Mouse (Mus musculus): ENCODE measurements around the gene Gm20532.

Gene Gm20532

GRCm38 (mm10) chr2:26586294-26587043, at the start of gene Gm20532:
Gene Gm20532, plus strand, starts transcription at chr2:26586639.
- peak; percentile 73 for DNase-seq

DNA sequence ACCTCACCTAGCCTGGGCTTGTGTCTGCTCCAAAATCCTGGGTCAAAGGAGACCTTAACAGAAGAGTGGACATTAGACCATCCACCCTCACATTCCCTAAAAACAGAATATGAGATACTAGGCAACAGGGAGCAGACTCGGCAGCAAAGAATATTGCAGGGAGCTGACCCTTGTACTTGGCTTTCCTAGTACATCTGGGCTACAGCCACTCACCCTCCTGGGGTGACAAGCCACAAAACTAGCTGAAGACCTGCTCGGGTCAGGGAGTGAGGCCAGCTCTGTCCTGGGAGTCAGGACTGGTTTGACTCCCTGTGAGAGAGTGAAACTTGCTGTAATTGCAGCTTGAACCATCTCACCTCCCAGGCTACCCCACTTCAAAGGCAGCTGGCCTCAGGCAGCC, 46.9 kb upstream of the Gm20532 start:
- DNase-seq, result no peak

- DNase-seq, result no peak
Measured at GRCm38 (mm10) chr2:26540721-26541120, 45.7 kb upstream of the Gm20532 start.

- DNase-seq, result no peak
Measured at GRCm38 (mm10) chr2:26541258-26541910, 45.1 kb upstream of the Gm20532 start.

GRCm38 (mm10) chr2:26543155-26543554, 43.3 kb upstream of the Gm20532 start:
- no peak for DNase-seq

DNA sequence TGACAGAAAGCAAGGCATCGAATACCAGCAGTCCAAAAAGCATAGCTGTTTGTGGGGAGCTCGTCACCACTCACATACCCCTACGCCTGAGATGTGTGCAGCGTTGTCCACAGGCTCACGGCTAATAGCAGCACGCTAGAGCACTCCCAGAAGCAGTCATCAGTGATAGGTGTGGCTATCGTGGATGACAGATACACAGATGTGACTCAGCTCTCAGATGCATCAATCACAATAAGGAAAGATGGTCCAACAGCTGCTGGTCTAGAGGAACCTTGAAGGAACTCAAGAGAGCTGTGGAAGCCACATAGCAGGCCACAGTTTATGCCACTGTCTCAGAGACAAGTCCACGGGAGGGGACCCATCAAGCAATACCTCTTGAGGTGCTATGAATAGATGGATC, 42.7 kb upstream of the Gm20532 start:
- DNase-seq, result no peak

GRCm38 (mm10) chr2:26544265-26544664, 42.2 kb upstream of the Gm20532 start:
- no peak for DNase-seq

DNA sequence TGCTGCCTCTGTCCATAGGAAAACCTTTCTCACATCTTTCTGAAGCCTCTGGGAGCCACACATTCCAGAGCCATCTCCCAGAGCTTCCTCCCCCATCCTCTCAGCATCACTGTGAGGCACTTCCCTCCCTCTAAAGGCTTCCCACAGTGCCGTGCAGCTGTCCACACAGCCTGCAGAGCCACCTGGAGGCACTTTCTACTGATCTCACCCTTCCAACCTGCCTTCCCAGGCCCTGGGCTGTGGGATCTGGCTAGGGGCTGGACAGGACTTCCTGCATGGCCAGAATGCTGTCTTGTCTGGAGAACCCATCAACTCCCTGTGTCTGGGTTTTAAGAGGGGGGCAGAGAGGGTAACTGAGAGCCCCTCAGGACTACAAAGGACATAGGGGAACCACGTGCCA, 39.0 kb upstream of the Gm20532 start:
- DNase-seq, result no peak

- DNase-seq, result no peak
Measured at GRCm38 (mm10) chr2:26549801-26550200, 36.6 kb upstream of the Gm20532 start.

DNA sequence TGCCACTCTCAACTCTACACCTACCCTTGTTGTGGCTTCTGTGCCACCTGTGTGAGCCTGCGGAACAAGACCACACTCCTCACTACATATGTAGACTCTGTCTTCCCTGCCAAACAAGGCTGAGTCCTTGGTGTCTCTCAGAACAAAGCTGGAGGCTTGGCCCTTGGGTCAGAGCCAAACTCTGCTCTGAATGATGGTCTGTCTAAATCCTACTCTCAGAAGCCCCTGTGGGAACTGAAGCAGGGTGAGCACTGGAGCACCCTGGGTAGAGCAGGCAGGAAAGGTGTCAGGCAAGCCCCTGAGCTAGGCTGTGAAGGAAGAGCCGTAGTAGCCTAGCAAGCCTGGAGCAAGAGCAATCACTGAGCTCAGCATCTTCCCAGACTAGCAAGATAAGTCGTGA, 36.2 kb upstream of the Gm20532 start:
- peak; percentile 65 for DNase-seq

DNA sequence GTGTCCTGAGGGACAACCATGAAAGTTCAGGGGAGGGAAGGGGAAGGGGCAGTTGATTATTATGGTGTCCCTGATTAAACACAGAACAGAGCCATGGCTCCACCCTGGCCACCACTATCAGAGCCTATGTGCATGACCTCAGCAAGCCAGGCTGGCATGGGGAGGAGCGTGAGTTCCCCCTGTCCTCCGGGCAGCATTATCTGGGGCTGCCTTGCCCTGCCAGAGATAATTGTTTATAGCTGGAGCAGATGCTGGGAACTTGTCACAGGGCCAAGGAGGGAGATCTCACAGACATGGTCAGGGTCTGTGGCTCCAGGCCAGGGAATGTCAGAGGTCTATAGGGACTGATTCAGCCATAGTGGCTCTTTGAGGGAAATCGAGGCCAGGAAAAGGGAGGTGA, 35.7 kb upstream of the Gm20532 start:
- no peak for DNase-seq

DNA sequence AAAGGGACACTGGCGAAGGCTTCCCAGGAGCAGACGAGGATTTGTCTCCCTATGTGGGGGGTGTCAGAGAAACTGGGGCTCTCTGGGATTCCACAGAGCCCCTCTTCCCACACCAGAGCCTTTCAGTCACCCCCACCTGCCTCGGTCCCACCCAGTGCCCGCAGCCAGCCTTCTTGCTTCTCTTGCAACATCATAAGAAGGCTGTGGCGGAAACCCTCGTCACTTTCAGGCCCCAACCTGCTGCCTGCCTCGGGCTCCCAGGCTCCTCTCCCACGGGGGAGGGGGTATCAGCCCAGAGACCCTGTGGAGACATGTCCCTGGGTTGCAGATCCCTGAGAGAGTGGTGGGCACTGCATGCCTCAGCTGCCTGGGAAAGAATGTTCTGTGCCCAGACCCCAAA, 35.0 kb upstream of the Gm20532 start:
- peak; percentile 79 for DNase-seq

- peak; percentile 81 for DNase-seq
Measured at GRCm38 (mm10) chr2:26552066-26552465, 34.4 kb upstream of the Gm20532 start.

GRCm38 (mm10) chr2:26553904-26554303, 32.5 kb upstream of the Gm20532 start:
- no peak for DNase-seq

DNA sequence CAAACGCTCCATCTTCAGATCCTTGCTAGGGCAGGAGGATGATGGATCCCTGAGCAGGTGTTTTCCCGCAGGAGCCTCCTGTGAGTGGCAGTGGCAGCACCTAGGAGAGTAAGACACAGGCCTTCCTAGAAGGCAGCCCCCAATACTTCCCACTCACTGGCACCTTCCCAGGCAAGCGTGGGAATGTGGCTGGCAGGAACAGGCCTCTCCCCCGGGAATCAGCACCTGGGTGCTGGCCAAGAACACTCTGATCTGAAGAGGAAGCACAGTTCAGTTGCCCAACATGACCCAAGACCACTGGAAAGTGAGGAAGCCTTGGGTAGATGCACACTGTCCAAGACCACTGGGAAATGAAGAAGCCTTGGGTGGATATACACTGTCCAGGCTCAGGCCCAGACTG, 31.4 kb upstream of the Gm20532 start:
- DNase-seq, result no peak

DNA sequence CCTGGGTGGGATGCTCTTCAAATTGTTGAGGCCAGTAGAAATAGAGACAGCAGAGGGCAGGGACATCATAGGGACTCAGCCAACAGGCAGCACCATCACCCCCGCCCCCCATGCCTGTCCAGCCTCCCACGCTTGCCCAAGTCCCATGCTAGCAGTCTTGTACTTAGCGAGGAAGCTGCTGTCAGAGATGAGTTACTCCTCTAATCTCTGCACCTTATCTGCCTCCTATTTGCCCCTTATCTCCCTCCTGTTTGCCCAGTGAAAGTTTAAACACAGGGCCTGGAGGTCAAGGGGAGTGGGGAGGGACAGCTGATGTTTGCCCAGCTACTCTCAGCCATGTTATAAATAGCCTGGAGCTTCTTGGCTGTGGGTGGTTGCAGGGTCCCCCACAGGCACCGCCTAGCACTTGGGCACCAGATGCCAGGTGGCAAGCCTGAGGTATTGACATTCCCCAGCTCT, 29.9 kb upstream of the Gm20532 start:
- DNase-seq, result no peak

DNA sequence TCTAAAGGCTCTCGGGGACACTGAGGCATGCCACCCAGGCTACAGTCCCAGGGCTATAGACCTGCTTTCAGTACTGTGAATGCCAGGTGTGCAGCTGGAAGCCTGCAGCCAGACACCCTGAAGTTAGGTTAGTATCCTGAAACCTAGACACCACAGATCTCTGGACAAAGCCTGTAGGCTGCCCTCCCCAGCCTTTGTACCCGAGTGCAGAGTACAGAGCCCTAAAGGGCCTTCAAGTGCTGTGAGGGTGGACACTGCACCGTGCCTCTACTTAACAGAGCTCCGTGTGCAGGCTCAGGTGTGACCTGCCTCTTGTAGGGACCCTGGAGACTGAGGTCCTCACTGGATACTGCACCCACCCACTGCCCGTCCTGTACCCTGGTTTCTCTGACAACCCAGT, 25.9 kb upstream of the Gm20532 start:
- DNase-seq, result no peak

GRCm38 (mm10) chr2:26561351-26562016, 25.0 kb upstream of the Gm20532 start:
- DNase-seq, result peak; percentile 42

- DNase-seq, result peak; percentile 81
Measured at GRCm38 (mm10) chr2:26566221-26566620, 20.2 kb upstream of the Gm20532 start.

- peak; percentile 71 for DNase-seq
Measured at GRCm38 (mm10) chr2:26570034-26570433, 16.4 kb upstream of the Gm20532 start.

GRCm38 (mm10) chr2:26571400-26571799, 15.0 kb upstream of the Gm20532 start:
- DNase-seq, result no peak

DNA sequence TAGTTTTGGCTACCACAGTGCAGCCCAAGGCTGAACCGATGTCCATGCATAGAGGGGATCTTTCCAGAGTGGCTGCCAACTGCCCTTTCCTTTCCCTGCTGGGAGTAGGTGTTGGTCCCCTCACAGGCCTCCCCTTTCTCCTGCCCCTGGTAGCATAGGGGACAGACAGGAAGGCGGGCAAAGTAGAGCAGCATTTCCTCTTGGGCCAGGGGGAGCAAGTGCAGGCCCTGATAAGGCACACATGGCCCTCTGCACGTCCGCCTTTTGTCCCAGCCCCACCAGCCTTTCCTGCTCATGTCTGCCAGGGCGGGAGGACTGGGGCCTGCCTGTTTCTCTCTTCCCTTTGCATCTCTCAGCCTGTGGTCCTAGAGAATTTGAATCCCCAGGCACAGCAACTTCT, 14.6 kb upstream of the Gm20532 start:
- DNase-seq, result no peak

GRCm38 (mm10) chr2:26573396-26573795, 13.0 kb upstream of the Gm20532 start:
- no peak for DNase-seq

- no peak for DNase-seq
Measured at GRCm38 (mm10) chr2:26573807-26574206, 12.6 kb upstream of the Gm20532 start.
